24 mouse cellular contexts compared by ENCODE assay signal in the genomic region with DNA sequence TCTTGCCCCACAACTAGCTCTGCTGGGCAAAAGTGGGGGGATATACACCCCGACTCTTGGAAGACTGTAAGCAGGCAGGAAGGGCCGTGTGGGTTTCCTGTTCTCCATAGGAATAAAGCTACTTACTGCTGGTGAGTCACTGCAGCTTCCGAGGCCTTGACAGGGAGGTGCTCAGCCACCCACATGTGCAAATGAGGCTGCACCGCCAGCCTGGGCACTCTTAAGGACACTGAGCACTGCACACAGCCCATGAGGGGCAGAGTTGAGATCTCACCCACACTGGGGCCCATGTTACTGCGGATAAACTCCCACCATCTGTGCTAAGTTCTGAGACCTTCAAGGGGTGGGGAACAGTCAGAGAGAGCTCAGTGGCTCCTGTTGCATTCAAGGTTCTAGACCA. TPM values are rescaled to one million over a fixed set of nuclear protein-coding genes. Genes with fewer than 3 reads are reported as not detected.
DNase-seq lines count a peak whose midpoint lies in the region; ATAC-seq lines count a peak whose summit lies in the region.
"Had no signal": no experiment of that assay in that cellular context is flagged by ENCODE, and none has a peak within 500 bp of the region (broad histone marks: within the 10 kb centered on the region; RNA-seq: fewer than 3 reads in every experiment).

No protein-coding gene starts in this region.

- peak; percentile 56 for ATAC-seq in frontal cortex, adult (ENCODE audit: low TSS enrichment)
- ATAC-seq: CD4-positive, CD25-positive, alpha-beta regulatory T cell, adult 4 months; forebrain, embryonic 14.5 days; intestine, embryonic 16.5 days; midbrain, embryonic 15.5 days had no signal

- intact Hi-C loops in left cerebral cortex, postnatal 25 days (cut with DNase I), result loop anchor here (10.0 kb wide), 1 partner anchor 278 kb away; no protein-coding TSS in a partner anchor

- no peak for DNase-seq in frontal cortex, postnatal 14 days (ENCODE audit: low spot score in 2 of 2)
- DNase-seq in right cerebral cortex, adult 2 months (ENCODE audit: low spot score in 2 of 2), result peak; percentile 53 to 62
- no peak for DNase-seq in right cerebral cortex, postnatal 4 days
- DNase-seq in adrenal gland, postnatal 10 days, result peak; percentile 51
- DNase-seq in left cerebral cortex, postnatal 25 days (ENCODE audit: low spot score in 2 of 2), result peak; percentile 29 to 80
- DNase-seq in kidney, postnatal 25 days, result no peak
- DNase-seq in yolk sac, embryonic 10.5 days (ENCODE audit: low spot score), result no peak
- DNase-seq: cerebellum, adult 11 months; cerebellum, adult 9-10 months; cerebellum, postnatal 36 days; heart, adult 2 months; heart, postnatal 4 days; kidney, adult 8-10 months; layer of hippocampus, postnatal 36 days had no signal

RNA-seq across cellular contexts. Expression of a gene that starts 3.1 kb away (rescaled TPM):
- total RNA-seq in adrenal gland, postnatal 10 days (2021), result 1 to 10 TPM; 4.0 to 7.2 TPM
- total RNA-seq in left cerebral cortex, postnatal 25 days (2021), result 100 to 1,000 TPM; 111 to 130 TPM
- total RNA-seq: megakaryocyte progenitor cell, adult 5-6 weeks; neutrophil, adult 5-6 weeks had no signal

RNA-seq across cellular contexts. Expression of a gene that starts 19.6 kb away (rescaled TPM):
- total RNA-seq in adrenal gland, postnatal 10 days (2021), result not detected
- total RNA-seq in left cerebral cortex, postnatal 25 days (2021), result not detected
- total RNA-seq: gastrocnemius, adult 8-10 months; gastrocnemius, postnatal 4 days; heart, adult 2 months; heart, postnatal 4 days; layer of hippocampus, postnatal 36 days; liver, adult 2 months; megakaryocyte progenitor cell, adult 5-6 weeks; neutrophil, adult 5-6 weeks had no signal

RNA-seq across cellular contexts. Expression of a gene that starts 43.7 kb away (rescaled TPM):
- total RNA-seq in adrenal gland, postnatal 10 days (2021), result not detected
- total RNA-seq in left cerebral cortex, postnatal 25 days (2021), result not detected
- total RNA-seq: gastrocnemius, adult 8-10 months; gastrocnemius, postnatal 4 days; heart, adult 2 months; heart, postnatal 4 days; layer of hippocampus, postnatal 36 days; liver, adult 2 months; megakaryocyte progenitor cell, adult 5-6 weeks; neutrophil, adult 5-6 weeks had no signal

RNA-seq across cellular contexts. Expression of a gene that starts 51.0 kb away (rescaled TPM):
- total RNA-seq in adrenal gland, postnatal 10 days (2021), result not detected
- total RNA-seq in left cerebral cortex, postnatal 25 days (2021), result not detected
- total RNA-seq: gastrocnemius, adult 8-10 months; gastrocnemius, postnatal 4 days; heart, adult 2 months; heart, postnatal 4 days; layer of hippocampus, postnatal 36 days; liver, adult 2 months; megakaryocyte progenitor cell, adult 5-6 weeks; neutrophil, adult 5-6 weeks had no signal

Comparison
In these comparisons a context has a peak if more than half of its experiments do, and no peak if none do; other contexts are left out.
1. DNase-seq: peak in right cerebral cortex, adult 2 months (2 of 2), adrenal gland, postnatal 10 days (single experiment) and left cerebral cortex, postnatal 25 days (2 of 2); none in frontal cortex, postnatal 14 days (0 of 2), right cerebral cortex, postnatal 4 days (single experiment), kidney, postnatal 25 days (0 of 2) and yolk sac, embryonic 10.5 days (single experiment).
2. RNA of a gene that starts 3.1 kb away (total RNA-seq): 111 to 130 TPM in left cerebral cortex, postnatal 25 days; 4.0 to 7.2 TPM in adrenal gland, postnatal 10 days; every median in the first group is over 10 times any median in the second.